Mouse (Mus musculus): ENCODE measurements around the gene Rps18. TPM values are rescaled to one million over a fixed set of nuclear protein-coding genes. Genes with fewer than 3 reads are reported as not detected.
"Not testable (repeated sequence)": the region's sequence is repeated elsewhere in the genome, so short reads cannot be mapped to it uniquely, and the experiment has no call there.

The Rps18 gene
- polyA plus RNA-seq (2012; rRNA removed) (829 and 1,098 TPM in 2 replicates), polyA plus RNA-seq (2014; fragmentation: Nextera tagmentation; extraction: Ambion mirVana) (1,411 and 1,430 TPM in 2 replicates)

DNA sequence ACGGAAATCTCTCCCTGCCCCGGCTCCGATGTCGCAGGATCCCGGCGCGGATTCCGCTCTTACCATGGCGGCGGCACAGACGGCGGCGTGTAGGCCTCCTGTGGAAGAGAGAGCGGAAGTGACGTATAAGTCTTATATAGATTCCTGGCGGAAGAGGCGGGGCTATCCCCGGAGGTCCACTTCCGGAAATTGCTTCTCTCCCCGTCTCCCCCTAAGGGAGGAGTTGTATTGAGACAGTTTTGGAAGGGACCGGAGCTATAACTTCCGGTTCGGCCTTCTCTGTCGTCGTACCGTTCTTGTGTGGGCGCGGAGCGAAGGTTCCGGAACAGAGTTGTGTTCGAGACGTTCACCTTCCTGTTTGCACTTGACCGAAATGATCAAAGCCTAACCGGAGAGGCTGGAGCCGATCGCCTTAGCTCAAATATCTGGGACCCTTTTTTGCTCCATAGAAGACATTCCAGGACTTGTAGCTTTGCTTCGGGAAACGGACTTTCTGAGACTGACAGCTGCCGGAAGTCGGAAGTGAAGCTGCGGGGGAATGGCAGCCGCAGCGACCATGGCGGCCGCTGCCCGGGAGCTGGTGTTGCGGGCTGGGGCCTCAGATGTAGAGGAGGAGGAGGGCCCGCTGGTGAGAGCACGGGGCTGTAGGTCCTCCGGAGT lies at the start of gene Rps18, which contains the start of gene Vps52:
Rps18 (minus strand) TSS at position 447 of the 660 bp plus-strand sequence.
Vps52 (plus strand) TSS at position 258 of the 660 bp plus-strand sequence.
- peak within 1 kb of the TSS; percentile 89 for H3K4me2 ChIP-seq (ENCODE audit: low read depth)
- WGBS (ENCODE audit: insufficient replicate concordance), result under 1% methylated on average over 50 of the region's 50 CpGs
- peaks cover 28% of the 10 kb centered on the region for H3K36me3 ChIP-seq (replicated peaks; ENCODE audit: control insufficient read depth, insufficient read depth, low read depth)
- H3K4me3 ChIP-seq (ENCODE audit: insufficient read depth in 1 of 2, low read depth in 2 of 2, low read length in 2 of 2), result peak within 1 kb of the TSS; percentile 82 to 91
- no peaks in the 10 kb centered on the region for H3K9me3 ChIP-seq (ENCODE audit: control insufficient read depth, low read length)
- H3K27ac ChIP-seq, result peak within 1 kb of the TSS; percentile 67
- H3K9ac ChIP-seq (replicated peaks), result peak within 1 kb of the TSS; percentile 94
- TF ChIP-seq EP300 (IDR thresholded peaks at IDR 0.05; ENCODE audit: low read depth) (peak; percentile 15; the same call in 1 of the 2 replicates), CTCF (IDR thresholded peaks at IDR 0.05; ENCODE audit: low read depth) (peak; percentile 38)
- ATAC-seq (ENCODE audit: insufficient read depth), result peak; percentile 83
- peaks cover 17 to 20% of the 10 kb centered on the region in 2 experiments for H3K4me1 ChIP-seq (replicated peaks; ENCODE audit: control insufficient read depth in 2 of 2, insufficient read depth in 2 of 2, low read length in 1 of 2)
- DNase-seq (ENCODE audit: low read depth in 3 of 3, low spot score in 3 of 3), result peak; percentile 97 to 98 (median 97)
- H3K27me3 ChIP-seq (ENCODE audit: control insufficient read depth, insufficient read depth, low read length), result no peaks in the 10 kb centered on the region

DNA sequence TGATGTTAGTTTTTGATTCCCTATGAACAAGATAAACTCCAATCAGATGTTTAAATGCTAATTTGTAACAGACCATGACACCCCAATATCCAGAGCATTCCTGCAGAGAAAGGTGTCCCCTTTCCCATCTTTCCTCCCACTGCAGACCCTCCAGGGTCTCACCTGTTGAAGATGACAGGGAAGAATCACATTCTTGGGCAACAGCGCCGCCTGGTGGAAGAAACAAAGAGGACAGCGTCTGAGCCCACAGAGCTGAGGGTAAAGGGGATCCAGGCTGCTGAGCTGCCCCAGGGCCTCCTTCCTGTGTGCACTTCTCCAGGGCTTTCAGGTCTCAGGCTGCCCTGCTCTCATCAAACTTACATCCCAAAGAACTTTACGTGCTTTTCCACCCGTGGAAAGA lies 47.6 kb upstream of the Rps18 start:
- DNase-seq (ENCODE audit: low read depth in 3 of 3, low spot score in 3 of 3) (no peak), ATAC-seq (ENCODE audit: insufficient read depth) (no peak)
- Histone ChIP-seq H3K27me3 (ENCODE audit: control insufficient read depth, insufficient read depth, low read length) (peaks cover 4% of the 10 kb centered on the region; the same call in 1 of the 2 replicates), H3K27ac (no peak overlapping the region), H3K9me3 (ENCODE audit: control insufficient read depth, low read length) (no peaks in the 10 kb centered on the region), H3K4me1 (replicated peaks; ENCODE audit: control insufficient read depth in 2 of 2, insufficient read depth in 2 of 2, low read length in 1 of 2) (no peaks in the 10 kb centered on the region), H3K9ac (replicated peaks) (no peak overlapping the region), H3K4me3 (ENCODE audit: insufficient read depth in 1 of 2, low read depth in 2 of 2, low read length in 2 of 2) (no peak overlapping the region), H3K4me2 (ENCODE audit: low read depth) (no peak overlapping the region), H3K36me3 (replicated peaks; ENCODE audit: control insufficient read depth, insufficient read depth, low read depth) (no peaks in the 10 kb centered on the region)
- no peak for TF ChIP-seq EP300 (IDR thresholded peaks at IDR 0.05; ENCODE audit: low read depth)
- TF ChIP-seq CTCF (IDR thresholded peaks at IDR 0.05; ENCODE audit: low read depth), result peak; percentile 92
- WGBS (ENCODE audit: insufficient replicate concordance), result 8% methylated on average over 5 of the region's 5 CpGs

DNA sequence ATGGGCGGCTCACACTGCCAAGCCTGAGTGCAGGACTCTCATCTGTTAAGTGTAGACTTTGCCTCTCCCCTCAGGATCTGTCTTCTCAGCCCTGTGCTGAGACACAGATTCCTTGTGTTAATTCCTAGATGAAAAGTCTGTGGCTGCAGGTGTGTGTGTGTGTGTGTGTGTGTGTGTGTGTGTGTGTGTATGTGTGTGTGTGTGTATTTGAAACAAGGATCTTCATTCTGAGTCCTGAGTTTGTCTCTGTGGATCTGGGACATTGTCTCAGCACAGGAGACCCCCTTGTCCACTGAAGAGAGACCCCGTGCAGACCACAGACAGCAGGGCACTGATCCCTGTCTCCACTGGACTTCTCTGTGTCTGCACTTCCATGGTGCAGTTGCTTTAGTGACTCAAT lies 45.0 kb upstream of the Rps18 start:
- 46% methylated on average over 2 of the region's 2 CpGs for WGBS (ENCODE audit: insufficient replicate concordance)
- ATAC-seq (ENCODE audit: insufficient read depth); H3K9ac ChIP-seq (replicated peaks); H3K27ac ChIP-seq; H3K9me3 ChIP-seq (ENCODE audit: control insufficient read depth, low read length); H3K36me3 ChIP-seq (replicated peaks; ENCODE audit: control insufficient read depth, insufficient read depth, low read depth); DNase-seq (ENCODE audit: low read depth in 3 of 3, low spot score in 3 of 3); H3K27me3 ChIP-seq (ENCODE audit: control insufficient read depth, insufficient read depth, low read length); H3K4me1 ChIP-seq (replicated peaks; ENCODE audit: control insufficient read depth in 2 of 2, insufficient read depth in 2 of 2, low read length in 1 of 2); H3K4me3 ChIP-seq (ENCODE audit: insufficient read depth in 1 of 2, low read depth in 2 of 2, low read length in 2 of 2): not testable (repeated sequence)
- H3K4me2 ChIP-seq (ENCODE audit: low read depth), result peak overlapping the region; percentile 69

DNA sequence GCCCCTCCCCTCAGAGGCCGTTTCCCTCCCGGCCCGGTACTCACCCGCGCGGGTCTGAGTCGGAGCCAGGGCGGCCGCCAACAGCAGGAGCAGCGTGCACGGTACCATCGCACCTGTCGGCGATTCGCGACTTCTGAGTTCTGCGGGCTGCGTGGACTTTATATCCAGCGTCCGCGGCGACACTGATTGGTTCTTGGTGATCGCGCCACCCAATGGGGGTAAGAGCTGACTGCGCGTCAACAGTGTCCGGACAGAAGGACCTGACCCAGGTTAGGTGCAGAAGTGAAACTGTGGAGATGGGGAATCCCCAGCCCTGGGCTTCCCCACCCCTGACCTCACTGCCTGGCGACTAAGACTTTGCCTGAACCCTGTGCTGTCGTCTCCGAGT lies 44.3 kb upstream of the Rps18 start, which contains the start of gene H2-K1:
H2-K1 (minus strand) TSS at position 198 of the 388 bp plus-strand sequence.
- peaks cover 4% of the 10 kb centered on the region; the same call in 1 of the 2 replicates for H3K27me3 ChIP-seq (ENCODE audit: control insufficient read depth, insufficient read depth, low read length)
- TF ChIP-seq EP300 (IDR thresholded peaks at IDR 0.05; ENCODE audit: low read depth) (no peak), CTCF (IDR thresholded peaks at IDR 0.05; ENCODE audit: low read depth) (no peak)
- H3K36me3 ChIP-seq (replicated peaks; ENCODE audit: control insufficient read depth, insufficient read depth, low read depth), result no peaks in the 10 kb centered on the region
- no peak within 1 kb of the TSS for H3K27ac ChIP-seq
- H3K4me3 ChIP-seq (ENCODE audit: insufficient read depth in 1 of 2, low read depth in 2 of 2, low read length in 2 of 2), result peak within 1 kb of the TSS; percentile 58 to 65
- peak within 1 kb of the TSS; percentile 69 for H3K4me2 ChIP-seq (ENCODE audit: low read depth)
- ATAC-seq (ENCODE audit: insufficient read depth), result peak; percentile 85
- WGBS (ENCODE audit: insufficient replicate concordance), result 0% methylated on average over 30 of the region's 30 CpGs
- DNase-seq (ENCODE audit: low read depth in 3 of 3, low spot score in 3 of 3), result peak; percentile 56 to 77 (median 65)
- H3K4me1 ChIP-seq (replicated peaks; ENCODE audit: control insufficient read depth in 2 of 2, insufficient read depth in 2 of 2, low read length in 1 of 2), result no peaks in the 10 kb centered on the region
- H3K9me3 ChIP-seq (ENCODE audit: control insufficient read depth, low read length), result no peaks in the 10 kb centered on the region
- peak within 1 kb of the TSS; percentile 50 for H3K9ac ChIP-seq (replicated peaks)

DNA sequence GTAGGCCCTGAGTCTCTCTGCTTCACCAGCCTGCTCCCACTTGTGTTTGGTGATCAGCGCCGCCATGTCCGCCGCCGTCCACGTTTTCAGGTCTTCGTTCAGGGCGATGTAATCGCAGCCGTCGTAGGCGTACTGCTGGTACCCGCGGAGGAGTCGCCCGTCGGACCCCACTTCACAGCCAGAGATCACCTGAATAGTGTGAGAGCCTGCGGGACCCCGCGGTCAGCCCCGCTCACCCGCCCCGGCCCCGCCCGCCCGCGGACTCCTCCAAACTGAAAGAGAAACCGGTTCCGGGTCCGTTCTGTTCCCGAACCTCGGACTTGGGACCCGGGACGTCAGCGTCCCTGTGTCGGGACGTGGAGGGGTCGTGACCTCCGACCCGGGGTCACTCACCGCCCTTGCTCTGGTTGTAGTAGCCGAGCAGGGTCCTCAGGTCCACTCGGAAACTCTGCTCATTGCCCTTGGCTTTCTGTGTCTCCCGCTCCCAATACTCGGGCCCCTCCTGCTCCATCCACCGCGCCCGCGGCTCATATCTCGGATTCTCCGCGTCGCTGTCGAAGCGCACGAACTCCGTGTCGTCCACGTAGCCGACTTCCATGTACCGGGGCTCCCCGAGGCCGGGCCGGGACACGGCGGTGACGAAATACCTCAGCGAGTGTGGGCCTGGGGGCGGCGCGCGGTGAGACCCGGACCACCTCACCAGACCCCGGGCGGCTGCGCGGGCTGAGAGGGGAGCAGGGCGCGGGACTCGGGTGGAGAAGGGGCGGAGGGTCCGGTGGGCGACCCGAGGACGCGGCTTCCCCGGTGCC lies 43.7 kb upstream of the Rps18 start:
- Histone ChIP-seq H3K36me3 (replicated peaks; ENCODE audit: control insufficient read depth, insufficient read depth, low read depth) (no peaks in the 10 kb centered on the region), H3K27ac (no peak overlapping the region), H3K4me2 (ENCODE audit: low read depth) (peak overlapping the region; percentile 69), H3K9ac (replicated peaks) (peak overlapping the region; percentile 50), H3K4me3 (ENCODE audit: insufficient read depth in 1 of 2, low read depth in 2 of 2, low read length in 2 of 2) (peak overlapping the region; percentile 58 to 65), H3K9me3 (ENCODE audit: control insufficient read depth, low read length) (no peaks in the 10 kb centered on the region), H3K27me3 (ENCODE audit: control insufficient read depth, insufficient read depth, low read length) (peaks cover 4% of the 10 kb centered on the region; the same call in 1 of the 2 replicates), H3K4me1 (replicated peaks; ENCODE audit: control insufficient read depth in 2 of 2, insufficient read depth in 2 of 2, low read length in 1 of 2) (no peaks in the 10 kb centered on the region)
- TF ChIP-seq CTCF (IDR thresholded peaks at IDR 0.05; ENCODE audit: low read depth) (no peak), EP300 (IDR thresholded peaks at IDR 0.05; ENCODE audit: low read depth) (no peak)
- no peak for DNase-seq (ENCODE audit: low read depth in 3 of 3, low spot score in 3 of 3)
- 1% methylated on average over 85 of the region's 87 CpGs for WGBS (ENCODE audit: insufficient replicate concordance)
- ATAC-seq (ENCODE audit: insufficient read depth), result peak; percentile 51

DNA sequence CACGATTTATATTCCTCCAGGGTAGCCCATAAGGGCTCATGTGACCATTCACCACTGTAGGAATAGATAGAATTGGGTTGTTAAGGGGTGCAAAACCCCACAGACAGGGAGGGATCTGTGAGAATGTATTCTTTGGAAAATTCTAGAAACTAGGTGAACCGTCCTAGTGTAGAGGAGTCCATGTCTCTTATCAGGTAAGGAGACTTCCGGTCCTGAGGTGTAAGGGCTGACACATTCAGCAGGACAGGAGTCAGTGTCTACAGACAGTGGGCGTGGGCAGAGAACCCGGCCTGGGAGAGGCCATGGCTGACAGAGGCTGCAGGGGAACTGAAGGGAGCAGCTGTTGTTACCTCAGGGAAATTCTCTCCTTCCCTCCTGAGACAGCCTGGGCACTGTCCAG lies 42.9 kb upstream of the Rps18 start:
- 0 out of 4 replicates have a peak overlapping the region, but pooled peaks of 1 of the 2 experiments have one; percentile 58 for H3K4me3 ChIP-seq (ENCODE audit: insufficient read depth in 1 of 2, low read depth in 2 of 2, low read length in 2 of 2)
- WGBS (ENCODE audit: insufficient replicate concordance), result 28% methylated on average over 5 of the region's 5 CpGs
- not testable (repeated sequence) for H3K27me3 ChIP-seq (ENCODE audit: control insufficient read depth, insufficient read depth, low read length); H3K27ac ChIP-seq; ATAC-seq (ENCODE audit: insufficient read depth); DNase-seq (ENCODE audit: low read depth in 3 of 3, low spot score in 3 of 3); H3K4me2 ChIP-seq (ENCODE audit: low read depth); H3K36me3 ChIP-seq (replicated peaks; ENCODE audit: control insufficient read depth, insufficient read depth, low read depth); H3K9ac ChIP-seq (replicated peaks); H3K9me3 ChIP-seq (ENCODE audit: control insufficient read depth, low read length); H3K4me1 ChIP-seq (replicated peaks; ENCODE audit: control insufficient read depth in 2 of 2, insufficient read depth in 2 of 2, low read length in 1 of 2)

DNA sequence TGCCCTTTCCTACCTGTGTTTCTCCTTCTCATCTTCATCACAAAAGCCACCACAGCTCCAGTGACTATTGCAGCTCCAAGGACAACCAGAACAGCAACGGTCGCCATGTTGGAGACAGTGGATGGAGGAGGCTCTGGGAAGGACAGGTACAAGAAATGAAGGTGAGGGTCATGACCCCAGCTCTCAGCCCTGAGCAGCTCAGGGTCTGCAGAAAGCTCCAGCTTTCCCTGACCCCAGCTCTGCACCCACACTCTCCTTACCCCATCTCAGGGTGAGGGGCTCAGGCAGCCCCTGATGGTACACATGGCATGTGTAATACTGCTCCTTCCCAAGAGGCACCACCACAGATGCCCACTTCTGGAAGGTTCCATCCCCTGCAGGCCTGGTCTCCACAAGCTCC lies 41.2 kb upstream of the Rps18 start:
- H3K36me3 ChIP-seq (replicated peaks; ENCODE audit: control insufficient read depth, insufficient read depth, low read depth); ATAC-seq (ENCODE audit: insufficient read depth); H3K27ac ChIP-seq; H3K4me3 ChIP-seq (ENCODE audit: insufficient read depth in 1 of 2, low read depth in 2 of 2, low read length in 2 of 2); H3K27me3 ChIP-seq (ENCODE audit: control insufficient read depth, insufficient read depth, low read length); DNase-seq (ENCODE audit: low read depth in 3 of 3, low spot score in 3 of 3); H3K4me1 ChIP-seq (replicated peaks; ENCODE audit: control insufficient read depth in 2 of 2, insufficient read depth in 2 of 2, low read length in 1 of 2); H3K4me2 ChIP-seq (ENCODE audit: low read depth); H3K9me3 ChIP-seq (ENCODE audit: control insufficient read depth, low read length); H3K9ac ChIP-seq (replicated peaks): not testable (repeated sequence)
- WGBS (ENCODE audit: insufficient replicate concordance), result 79% methylated on average over 2 of the region's 2 CpGs

Measured in liver, embryonic 14.5 days (tissue).